Mouse (Mus musculus) liver, embryonic 14.5 days (tissue): ENCODE measurements around the gene Colec11. TPM values are rescaled to one million over a fixed set of nuclear protein-coding genes. Genes with fewer than 3 reads are reported as not detected.

Experiments used
- ATAC-seq: fragments of 200-750 bp; cut with Nextera tagmentation; 2 replicates; pipeline ENCODE4 v1.8.0; 2017; ENCODE audit warnings: moderate number of reproducible peaks, mild to moderate bottlenecking, moderate library complexity; ENCODE audit not compliant: insufficient read depth
- DNase-seq, 3 experiments: peaks; one replicate each; pipeline ENCODE4 v3.0.0-alpha.2; 2012 to 2013; ENCODE audit warnings: low read depth in 3 of 3, low spot score in 3 of 3
- H3K27ac ChIP-seq: fragments of 300-500 bp; sonication (generic); 2 replicates; pipeline ENCODE4 v1.5.1; 2014; ENCODE audit warnings: moderate library complexity, mild to moderate bottlenecking, control low read depth, inconsistent platforms
- H3K27me3 ChIP-seq: fragments of 300-500 bp; sonication (generic); 2 replicates; pipeline ENCODE4 v1.6.1; 2014; ENCODE audit warnings: mild to moderate bottlenecking, low read length, moderate library complexity; ENCODE audit not compliant: control insufficient read depth, insufficient read depth
- H3K36me3 ChIP-seq: fragments of 300-500 bp; sonication (generic); replicated peaks from 2 replicates; pipeline ENCODE4 v1.6.1; 2014; ENCODE audit warnings: low read depth; ENCODE audit not compliant: control insufficient read depth, insufficient read depth
- H3K4me1 ChIP-seq, 2 experiments: fragments of 200-500 bp in 1 of 2; fragments of 300-500 bp in 1 of 2; sonication (generic) in 1 of 2; replicated peaks; 2 replicates each; pipeline ENCODE4 v1.6.1; 2012 to 2014; ENCODE audit warnings: antibody characterized with exemption in 1 of 2, inconsistent platforms in 1 of 2, low read length in 1 of 2; ENCODE audit not compliant: control insufficient read depth in 2 of 2, insufficient read depth in 2 of 2
- H3K4me2 ChIP-seq: fragments of 300-500 bp; sonication (generic); 2 replicates; pipeline ENCODE4 v1.6.1; 2014; ENCODE audit warnings: low read depth, mild to moderate bottlenecking, control low read depth, moderate library complexity
- H3K4me3 ChIP-seq, 2 experiments: fragments of 200-500 bp in 1 of 2; fragments of 300-500 bp in 1 of 2; sonication (generic) in 1 of 2; 2 replicates each; pipeline ENCODE4 v1.5.1; 2012 to 2014; ENCODE audit warnings: low read depth in 2 of 2, low read length in 2 of 2, mild to moderate bottlenecking in 2 of 2, control low read depth in 1 of 2, inconsistent platforms in 1 of 2, moderate library complexity in 1 of 2; ENCODE audit not compliant: insufficient read depth in 1 of 2
- H3K9ac ChIP-seq: fragments of 300-500 bp; sonication (generic); replicated peaks from 2 replicates; pipeline ENCODE4 v1.6.1; 2014; ENCODE audit warnings: mild to moderate bottlenecking, control low read depth, moderate library complexity
- H3K9me3 ChIP-seq: fragments of 300-500 bp; sonication (generic); 2 replicates; pipeline ENCODE4 v1.6.1; 2016; ENCODE audit warnings: low read length, mixed read lengths; ENCODE audit not compliant: control insufficient read depth
- CTCF ChIP-seq: IDR thresholded peaks from 2 replicates; pipeline ENCODE4 v1.5.1; 2016; ENCODE audit warnings: antibody characterized with exemption, low read depth, control low read depth
- EP300 ChIP-seq: IDR thresholded peaks from 2 replicates; pipeline ENCODE4 v1.6.1; 2016; ENCODE audit warnings: antibody characterized with exemption, low read depth
- WGBS: fragments of 180-500 bp; shearing (Covaris S2); extraction: QIAGEN DNeasy Blood & Tissue Kit; methylation state at CpG from one replicate; pipeline ENCODE4 v1.1.7; 2014; ENCODE audit not compliant: insufficient replicate concordance; 5-methylcytosine and 5-hydroxymethylcytosine counted together
- polyA plus RNA-seq, 2 experiments: library from polyadenylated mRNA; depleted of rRNA in 1 of 2; stranded (reverse) in 1 of 2; unstranded in 1 of 2; fragments of >200 nt; fragmentation: Nextera tagmentation in 1 of 2; extraction: Ambion mirVana in 1 of 2; gene quantifications; 2 replicates each; pipeline versions ENCODE4 v1.2.1 to v1.2.3; 2012 to 2014

Gene Colec11
- polyA plus RNA-seq, 2 experiments = 8.7 to 12.8 TPM

- DNase-seq (no peak), ATAC-seq (no peak)
- WGBS = 65% methylated on average over 8 of the region's 8 CpGs
- Histone ChIP-seq H3K4me3 (no peak within 1 kb of the TSS), H3K4me2 (no peak within 1 kb of the TSS), H3K27ac (no peak within 1 kb of the TSS), H3K9me3 (no peaks in the 10 kb centered on the region), H3K4me1 (peaks cover 0 to 3% of the 10 kb centered on the region in 2 experiments; a peak in 1 of 4 replicates), H3K36me3 (no peaks in the 10 kb centered on the region), H3K9ac (no peak within 1 kb of the TSS), H3K27me3 (no peaks in the 10 kb centered on the region)
- TF ChIP-seq EP300 = no peak
- TF ChIP-seq CTCF = no peak
Measured at GRCm38 (mm10) chr12:28582423-28582822, 40.8 kb downstream of the Colec11 start, which contains the start of gene Allc. Allc (minus strand) TSS chr12:28582523.

GRCm38 (mm10) chr12:28579132-28579531 is 44.0 kb downstream of the Colec11 start:
- ATAC-seq (no peak), DNase-seq (no peak)
- no peak overlapping the region for H3K9ac ChIP-seq
- no peak overlapping the region for H3K4me2 ChIP-seq
- H3K27ac ChIP-seq = no peak overlapping the region
- H3K4me1 ChIP-seq = peaks cover 0 to 3% of the 10 kb centered on the region in 2 experiments; a peak in 1 of 4 replicates
- TF ChIP-seq CTCF (peak; percentile 68), EP300 (no peak)
- H3K4me3 ChIP-seq = no peak overlapping the region
- H3K27me3 ChIP-seq = no peaks in the 10 kb centered on the region
- H3K9me3 ChIP-seq = no peaks in the 10 kb centered on the region
- 23% methylated on average over 4 of the region's 4 CpGs for WGBS
- no peaks in the 10 kb centered on the region for H3K36me3 ChIP-seq

- 26% methylated on average over 3 of the region's 3 CpGs for WGBS
- no peak overlapping the region for H3K9ac ChIP-seq
- H3K4me2 ChIP-seq = no peak overlapping the region
- no peak overlapping the region for H3K27ac ChIP-seq
- no peak for ATAC-seq
- H3K9me3 ChIP-seq = no peaks in the 10 kb centered on the region
- no peak for TF ChIP-seq CTCF
- no peak for TF ChIP-seq EP300
- no peak for DNase-seq
- peaks cover 0 to 3% of the 10 kb centered on the region in 2 experiments; a peak in 1 of 4 replicates for H3K4me1 ChIP-seq
- H3K36me3 ChIP-seq = no peaks in the 10 kb centered on the region
- no peaks in the 10 kb centered on the region for H3K27me3 ChIP-seq
- no peak overlapping the region for H3K4me3 ChIP-seq
Measured at GRCm38 (mm10) chr12:28578147-28578546, 45.0 kb downstream of the Colec11 start.

- H3K4me1 ChIP-seq = peaks cover 0 to 3% of the 10 kb centered on the region in 2 experiments; a peak in 1 of 4 replicates
- ATAC-seq = no peak
- TF ChIP-seq EP300 (no peak), CTCF (no peak)
- DNase-seq = no peak
- WGBS = 43% methylated on average over 6 of the region's 6 CpGs
- no peak overlapping the region for H3K4me3 ChIP-seq
- H3K27ac ChIP-seq = no peak overlapping the region
- no peaks in the 10 kb centered on the region for H3K27me3 ChIP-seq
- H3K36me3 ChIP-seq = no peaks in the 10 kb centered on the region
- H3K9ac ChIP-seq = no peak overlapping the region
- no peaks in the 10 kb centered on the region for H3K9me3 ChIP-seq
- H3K4me2 ChIP-seq = no peak overlapping the region
Measured at GRCm38 (mm10) chr12:28575366-28576070, 47.7 kb downstream of the Colec11 start.

GRCm38 (mm10) chr12:28572241-28572640 is 50.9 kb downstream of the Colec11 start:
- WGBS = 59% methylated on average over 2 of the region's 2 CpGs
- no peak for DNase-seq
- TF ChIP-seq EP300 = no peak
- no peak for TF ChIP-seq CTCF

More at GRCm38 (mm10) chr12:28572241-28572640, 50.9 kb downstream of the Colec11 start:
- no peaks in the 10 kb centered on the region for H3K36me3 ChIP-seq
- ATAC-seq = no peak
- no peak overlapping the region for H3K27ac ChIP-seq
- no peak overlapping the region for H3K9ac ChIP-seq
- H3K9me3 ChIP-seq = no peaks in the 10 kb centered on the region
- H3K4me3 ChIP-seq = no peak overlapping the region
- no peaks in the 10 kb centered on the region for H3K4me1 ChIP-seq
- H3K4me2 ChIP-seq = no peak overlapping the region
- no peaks in the 10 kb centered on the region for H3K27me3 ChIP-seq
